Mouse (Mus musculus): ENCODE results near the gene Teddm2. TPM values are rescaled to one million over a fixed set of nuclear protein-coding genes. Genes with fewer than 3 reads are reported as not detected.

Teddm2 gene
- polyA plus RNA-seq, 1 experiment, result not detected

GRCm38 (mm10) chr1:153909213-153909962, 9.4 kb upstream of the Teddm2 start:
- Histone ChIP-seq H3K4me1 (ENCODE audit: control insufficient read depth, insufficient read depth, low read length) (peaks cover 11% of the 10 kb centered on the region), H3K27ac (ENCODE audit: insufficient read depth, low read depth, low read length) (no peak overlapping the region), H3K4me3 (ENCODE audit: insufficient read depth, low read depth, low read length) (no peak overlapping the region)
- TF ChIP-seq POLR2A (IDR thresholded peaks at IDR 0.05; ENCODE audit: insufficient read depth, low read depth, low read length), result no peak
- no peak for TF ChIP-seq CTCF (IDR thresholded peaks at IDR 0.05; ENCODE audit: insufficient read depth, low read depth, low read length)
- 58% methylated on average over 10 of the region's 10 CpGs for WGBS

- no peak overlapping the region for H3K4me3 ChIP-seq (ENCODE audit: insufficient read depth, low read depth, low read length)
- H3K27ac ChIP-seq (ENCODE audit: insufficient read depth, low read depth, low read length), result no peak overlapping the region
- WGBS, result 88% methylated on average over 4 of the region's 4 CpGs
- peaks cover 11% of the 10 kb centered on the region for H3K4me1 ChIP-seq (ENCODE audit: control insufficient read depth, insufficient read depth, low read length)
- no peak for TF ChIP-seq CTCF (IDR thresholded peaks at IDR 0.05; ENCODE audit: insufficient read depth, low read depth, low read length)
Observed at GRCm38 (mm10) chr1:153908741-153909140, 8.7 kb upstream of the Teddm2 start.

GRCm38 (mm10) chr1:153908208-153908607, 8.2 kb upstream of the Teddm2 start:
- WGBS, result 58% methylated on average over 6 of the region's 6 CpGs
- Histone ChIP-seq H3K4me3 (ENCODE audit: insufficient read depth, low read depth, low read length) (no peak overlapping the region), H3K27ac (ENCODE audit: insufficient read depth, low read depth, low read length) (peak overlapping the region; percentile 10; the same call in 1 of the 2 replicates), H3K4me1 (ENCODE audit: control insufficient read depth, insufficient read depth, low read length) (peaks cover 11% of the 10 kb centered on the region)
- TF ChIP-seq CTCF (IDR thresholded peaks at IDR 0.05; ENCODE audit: insufficient read depth, low read depth, low read length) (no peak), POLR2A (IDR thresholded peaks at IDR 0.05; ENCODE audit: insufficient read depth, low read depth, low read length) (no peak)

GRCm38 (mm10) chr1:153905884-153906283, 5.9 kb upstream of the Teddm2 start:
- 75% methylated on average over 3 of the region's 3 CpGs for WGBS

GRCm38 (mm10) chr1:153904236-153904635, 4.2 kb upstream of the Teddm2 start:
- H3K4me1 ChIP-seq (ENCODE audit: control insufficient read depth, insufficient read depth, low read length), result peaks cover 20% of the 10 kb centered on the region
- WGBS, result 73% methylated on average over 14 of the region's 14 CpGs
- TF ChIP-seq CTCF (IDR thresholded peaks at IDR 0.05; ENCODE audit: insufficient read depth, low read depth, low read length), result no peak
- no peak for TF ChIP-seq POLR2A (IDR thresholded peaks at IDR 0.05; ENCODE audit: insufficient read depth, low read depth, low read length)
- peak overlapping the region; percentile 20 for H3K4me3 ChIP-seq (ENCODE audit: insufficient read depth, low read depth, low read length)
- H3K27ac ChIP-seq (ENCODE audit: insufficient read depth, low read depth, low read length), result peak overlapping the region; percentile 55; the same call in 1 of the 2 replicates

More at GRCm38 (mm10) chr1:153905884-153906283, 5.9 kb upstream of the Teddm2 start:
- H3K27ac ChIP-seq (ENCODE audit: insufficient read depth, low read depth, low read length), result no peak overlapping the region
- H3K4me1 ChIP-seq (ENCODE audit: control insufficient read depth, insufficient read depth, low read length), result peaks cover 20% of the 10 kb centered on the region
- no peak for TF ChIP-seq CTCF (IDR thresholded peaks at IDR 0.05; ENCODE audit: insufficient read depth, low read depth, low read length)
- TF ChIP-seq POLR2A (IDR thresholded peaks at IDR 0.05; ENCODE audit: insufficient read depth, low read depth, low read length), result no peak
- no peak overlapping the region for H3K4me3 ChIP-seq (ENCODE audit: insufficient read depth, low read depth, low read length)

GRCm38 (mm10) chr1:153903006-153903405, 3.0 kb upstream of the Teddm2 start:
- TF ChIP-seq CTCF (IDR thresholded peaks at IDR 0.05; ENCODE audit: insufficient read depth, low read depth, low read length) (no peak), POLR2A (IDR thresholded peaks at IDR 0.05; ENCODE audit: insufficient read depth, low read depth, low read length) (no peak)
- Histone ChIP-seq H3K27ac (ENCODE audit: insufficient read depth, low read depth, low read length) (peak overlapping the region; percentile 54; the same call in 1 of the 2 replicates), H3K4me3 (ENCODE audit: insufficient read depth, low read depth, low read length) (peak overlapping the region; percentile 38), H3K4me1 (ENCODE audit: control insufficient read depth, insufficient read depth, low read length) (peaks cover 19% of the 10 kb centered on the region)
- 48% methylated on average over 13 of the region's 13 CpGs for WGBS

- 3% methylated on average over 25 of the region's 25 CpGs for WGBS
- TF ChIP-seq POLR2A (IDR thresholded peaks at IDR 0.05; ENCODE audit: insufficient read depth, low read depth, low read length), result no peak
- TF ChIP-seq CTCF (IDR thresholded peaks at IDR 0.05; ENCODE audit: insufficient read depth, low read depth, low read length), result no peak
- Histone ChIP-seq H3K4me3 (ENCODE audit: insufficient read depth, low read depth, low read length) (peak overlapping the region; percentile 83), H3K27ac (ENCODE audit: insufficient read depth, low read depth, low read length) (peak overlapping the region; percentile 90), H3K4me1 (ENCODE audit: control insufficient read depth, insufficient read depth, low read length) (peaks cover 16% of the 10 kb centered on the region; the same call in 1 of the 2 replicates)
Observed at GRCm38 (mm10) chr1:153900860-153901730, 1.1 kb upstream of the Teddm2 start.

GRCm38 (mm10) chr1:153900381-153900780, 353 bp upstream of the Teddm2 start:
- under 1% methylated on average over 36 of the region's 36 CpGs for WGBS
- peaks cover 17% of the 10 kb centered on the region; the same call in 1 of the 2 replicates for H3K4me1 ChIP-seq (ENCODE audit: control insufficient read depth, insufficient read depth, low read length)
- H3K27ac ChIP-seq (ENCODE audit: insufficient read depth, low read depth, low read length), result peak overlapping the region; percentile 90
- H3K4me3 ChIP-seq (ENCODE audit: insufficient read depth, low read depth, low read length), result peak overlapping the region; percentile 83
- TF ChIP-seq CTCF (IDR thresholded peaks at IDR 0.05; ENCODE audit: insufficient read depth, low read depth, low read length), result no peak
- no peak for TF ChIP-seq POLR2A (IDR thresholded peaks at IDR 0.05; ENCODE audit: insufficient read depth, low read depth, low read length)

Data from olfactory bulb, adult 2 months (tissue).